Mouse (Mus musculus): ENCODE results near the gene T. TPM values are rescaled to one million over a fixed set of nuclear protein-coding genes. Genes with fewer than 3 reads are reported as not detected.

T gene
- polyA plus RNA-seq, 1 experiment from 2014 or later, result 0.25 TPM

DNA sequence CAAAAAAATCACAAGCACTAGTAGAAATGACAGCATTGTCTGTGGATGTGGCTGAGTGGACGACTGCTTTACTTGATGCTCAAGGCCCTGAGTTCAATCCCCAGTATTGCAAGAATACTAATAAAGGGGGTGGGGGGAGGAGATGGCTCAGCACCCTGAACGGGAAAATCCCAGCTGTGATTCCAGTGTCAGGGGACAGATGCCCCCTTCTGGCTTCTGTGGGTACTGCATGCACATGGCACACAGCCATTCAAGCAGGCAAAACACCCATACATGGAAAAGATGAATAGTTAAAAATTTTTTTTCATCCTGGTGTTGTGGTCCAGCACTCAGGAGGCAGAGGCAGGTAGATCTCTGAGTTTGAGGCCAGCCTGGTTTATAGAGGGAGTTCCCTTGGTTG lies 10.9 kb upstream of the T start:
- WGBS, result 44% methylated on average over 2 of the region's 2 CpGs
- Histone ChIP-seq H3K9ac (ENCODE audit: low read depth, low read length) (no peak overlapping the region), H3K36me3 (ENCODE audit: control insufficient read depth, insufficient read depth, low read length) (no peaks in the 10 kb centered on the region), H3K4me2 (ENCODE audit: low read length) (no peak overlapping the region), H3K4me3 (ENCODE audit: low read length) (no peak overlapping the region), H3K9me3 (ENCODE audit: control insufficient read depth, low read length) (no peaks in the 10 kb centered on the region), H3K27ac (ENCODE audit: low read depth, low read length) (no peak overlapping the region), H3K4me1 (ENCODE audit: control insufficient read depth, insufficient read depth, low read depth, low read length) (no peaks in the 10 kb centered on the region), H3K27me3 (replicated peaks; ENCODE audit: control insufficient read depth, insufficient read depth, low read length) (peaks cover 7% of the 10 kb centered on the region)
- ATAC-seq, result no peak

DNA sequence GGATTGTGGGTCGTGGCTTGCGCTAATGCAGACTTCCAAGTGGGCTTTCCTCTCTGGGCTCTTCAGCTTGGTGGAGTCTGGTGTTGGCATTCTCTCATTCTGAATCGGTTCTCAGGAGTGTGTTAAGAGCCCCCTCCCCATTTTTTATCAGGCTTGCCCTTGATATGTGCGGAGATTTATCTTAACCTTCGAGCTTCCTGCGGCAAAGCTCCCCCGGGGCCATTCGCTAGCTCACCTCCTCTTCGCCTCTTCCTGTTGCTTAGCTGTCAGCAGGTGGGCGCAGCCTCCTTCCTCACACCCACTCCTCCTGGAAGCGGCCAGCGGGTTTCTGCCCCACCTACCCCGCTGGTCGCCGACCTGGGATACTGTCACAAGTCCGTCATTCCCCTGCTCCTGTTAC lies 4.8 kb upstream of the T start:
- Histone ChIP-seq H3K4me1 (ENCODE audit: control insufficient read depth, insufficient read depth, low read depth, low read length) (peaks cover 18% of the 10 kb centered on the region), H3K27ac (ENCODE audit: low read depth, low read length) (no peak overlapping the region), H3K27me3 (replicated peaks; ENCODE audit: control insufficient read depth, insufficient read depth, low read length) (peaks cover 62% of the 10 kb centered on the region), H3K36me3 (ENCODE audit: control insufficient read depth, insufficient read depth, low read length) (no peaks in the 10 kb centered on the region), H3K4me2 (ENCODE audit: low read length) (no peak overlapping the region), H3K9ac (ENCODE audit: low read depth, low read length) (no peak overlapping the region), H3K4me3 (ENCODE audit: low read length) (0 out of 2 replicates have a peak overlapping the region, but pooled peaks have one; percentile 3), H3K9me3 (ENCODE audit: control insufficient read depth, low read length) (no peaks in the 10 kb centered on the region)
- no peak for ATAC-seq
- WGBS, result 2% methylated on average over 16 of the region's 16 CpGs

DNA sequence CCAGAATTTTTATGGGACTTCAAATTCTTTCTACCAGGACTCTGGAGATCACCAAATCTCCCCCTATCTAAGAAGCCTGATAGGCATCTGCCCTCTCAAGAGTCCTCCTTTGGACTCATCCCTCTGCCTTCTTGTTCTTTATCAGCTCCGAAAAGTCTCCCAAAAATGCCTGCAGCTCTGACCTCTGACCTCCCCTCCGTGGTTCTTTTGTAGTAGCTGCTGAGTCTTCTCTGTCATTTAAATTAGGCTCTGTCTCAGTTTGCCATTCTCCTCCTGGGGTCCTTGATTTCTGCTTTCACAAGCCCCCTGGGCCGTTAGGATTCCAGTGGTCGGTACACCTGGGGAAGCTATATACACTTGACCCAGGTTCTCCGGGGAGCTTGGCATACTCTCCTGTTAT lies 4.3 kb upstream of the T start:
- ATAC-seq, result no peak
- H3K4me3 ChIP-seq (ENCODE audit: low read length), result no peak overlapping the region

DNA sequence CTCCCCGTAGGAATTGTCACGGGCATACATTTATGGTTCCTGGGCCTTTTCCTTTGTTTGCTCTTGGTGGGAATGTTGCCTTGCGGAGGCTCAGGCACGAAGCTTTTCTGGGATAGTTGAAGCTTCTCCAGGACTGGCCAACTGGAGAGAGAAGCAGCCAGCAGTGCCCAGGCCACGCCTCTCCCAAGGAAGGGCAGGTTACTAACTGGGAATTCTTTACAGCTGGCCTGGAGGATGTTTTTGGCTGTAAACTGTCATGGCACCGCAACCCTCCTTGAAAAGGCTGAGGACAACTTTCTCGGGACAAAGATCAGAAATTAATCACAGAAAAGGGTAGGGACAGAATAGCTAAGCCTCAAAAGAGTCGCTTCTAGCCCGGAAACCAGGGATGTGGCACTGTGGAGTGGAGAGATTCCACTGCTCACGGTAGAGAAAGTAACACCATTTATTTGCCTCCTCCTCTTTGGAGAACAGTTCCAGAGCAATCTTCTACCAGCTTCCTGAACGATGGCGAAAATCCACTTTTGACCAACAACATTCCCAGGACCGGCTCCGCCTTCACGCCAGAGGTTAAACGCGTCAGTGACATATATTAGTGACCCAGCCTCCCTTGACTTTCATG lies 1.9 kb upstream of the T start:
- H3K36me3 ChIP-seq (ENCODE audit: control insufficient read depth, insufficient read depth, low read length), result no peaks in the 10 kb centered on the region
- peaks cover 19% of the 10 kb centered on the region for H3K4me1 ChIP-seq (ENCODE audit: control insufficient read depth, insufficient read depth, low read depth, low read length)
- H3K4me3 ChIP-seq (ENCODE audit: low read length), result no peak overlapping the region
- H3K27me3 ChIP-seq (replicated peaks; ENCODE audit: control insufficient read depth, insufficient read depth, low read length), result peaks cover 82% of the 10 kb centered on the region
- no peak overlapping the region for H3K4me2 ChIP-seq (ENCODE audit: low read length)
- ATAC-seq, result no peak
- H3K9me3 ChIP-seq (ENCODE audit: control insufficient read depth, low read length), result no peaks in the 10 kb centered on the region
- H3K27ac ChIP-seq (ENCODE audit: low read depth, low read length), result no peak overlapping the region
- no peak overlapping the region for H3K9ac ChIP-seq (ENCODE audit: low read depth, low read length)
- WGBS, result 2% methylated on average over 17 of the region's 17 CpGs

More for the DNA sequence above, 4.3 kb upstream of the T start:
- H3K4me2 ChIP-seq (ENCODE audit: low read length), result no peak overlapping the region
- no peaks in the 10 kb centered on the region for H3K9me3 ChIP-seq (ENCODE audit: control insufficient read depth, low read length)
- no peak overlapping the region for H3K27ac ChIP-seq (ENCODE audit: low read depth, low read length)
- peaks cover 65% of the 10 kb centered on the region for H3K27me3 ChIP-seq (replicated peaks; ENCODE audit: control insufficient read depth, insufficient read depth, low read length)
- peaks cover 19% of the 10 kb centered on the region for H3K4me1 ChIP-seq (ENCODE audit: control insufficient read depth, insufficient read depth, low read depth, low read length)
- under 1% methylated on average over 5 of the region's 5 CpGs for WGBS
- H3K36me3 ChIP-seq (ENCODE audit: control insufficient read depth, insufficient read depth, low read length), result no peaks in the 10 kb centered on the region
- H3K9ac ChIP-seq (ENCODE audit: low read depth, low read length), result no peak overlapping the region

DNA sequence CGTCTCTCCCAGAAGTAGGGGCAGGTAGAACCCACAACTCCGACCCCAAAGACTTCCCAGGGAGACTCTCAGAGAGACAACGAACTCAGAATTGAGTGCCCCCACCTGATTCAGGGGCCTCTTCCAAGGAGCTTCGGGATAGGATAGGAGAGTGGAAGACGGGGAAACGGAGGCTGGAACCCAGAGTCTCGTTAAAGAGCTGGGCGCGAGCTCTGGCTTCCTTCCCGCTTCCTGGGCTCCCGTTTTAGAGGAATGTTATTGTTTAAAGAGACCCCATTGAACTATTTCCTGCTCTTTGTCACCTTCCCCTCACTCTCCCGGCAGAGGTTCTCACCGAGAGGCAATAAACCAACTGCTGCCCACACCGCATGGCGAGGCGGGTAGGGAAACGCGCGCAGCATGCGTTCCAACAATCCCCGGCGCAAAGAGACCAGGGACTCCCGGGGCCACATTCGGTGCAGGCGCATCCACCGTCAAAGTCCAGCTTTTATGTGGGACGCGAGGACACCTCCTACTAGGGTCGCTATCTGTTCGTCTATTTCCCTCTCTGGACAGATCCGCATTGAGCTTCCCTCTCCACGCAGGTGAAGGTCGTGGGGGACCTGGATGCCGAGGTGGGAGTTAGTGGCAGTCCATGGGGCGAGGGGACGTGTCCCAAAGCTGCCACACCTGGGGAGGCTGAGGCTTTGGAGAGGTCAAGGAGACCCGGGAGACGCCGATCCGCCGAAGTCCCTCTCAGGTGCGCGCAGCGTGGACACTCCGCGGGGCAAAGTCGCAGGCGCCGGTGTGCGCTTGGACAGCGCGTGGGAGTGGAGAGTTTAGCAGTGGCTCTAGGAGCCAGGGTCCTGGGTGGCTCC lies 874 bp upstream of the T start:
- Histone ChIP-seq H3K4me1 (ENCODE audit: control insufficient read depth, insufficient read depth, low read depth, low read length) (peaks cover 19% of the 10 kb centered on the region), H3K27ac (ENCODE audit: low read depth, low read length) (no peak overlapping the region), H3K4me3 (ENCODE audit: low read length) (peak overlapping the region; percentile 28), H3K9ac (ENCODE audit: low read depth, low read length) (no peak overlapping the region; the same call in 1 of the 2 replicates), H3K27me3 (replicated peaks; ENCODE audit: control insufficient read depth, insufficient read depth, low read length) (peaks cover 85% of the 10 kb centered on the region), H3K4me2 (ENCODE audit: low read length) (peak overlapping the region; percentile 50), H3K9me3 (ENCODE audit: control insufficient read depth, low read length) (no peaks in the 10 kb centered on the region), H3K36me3 (ENCODE audit: control insufficient read depth, insufficient read depth, low read length) (no peaks in the 10 kb centered on the region)
- no peak for ATAC-seq
- 2% methylated on average over 52 of the region's 52 CpGs for WGBS

DNA sequence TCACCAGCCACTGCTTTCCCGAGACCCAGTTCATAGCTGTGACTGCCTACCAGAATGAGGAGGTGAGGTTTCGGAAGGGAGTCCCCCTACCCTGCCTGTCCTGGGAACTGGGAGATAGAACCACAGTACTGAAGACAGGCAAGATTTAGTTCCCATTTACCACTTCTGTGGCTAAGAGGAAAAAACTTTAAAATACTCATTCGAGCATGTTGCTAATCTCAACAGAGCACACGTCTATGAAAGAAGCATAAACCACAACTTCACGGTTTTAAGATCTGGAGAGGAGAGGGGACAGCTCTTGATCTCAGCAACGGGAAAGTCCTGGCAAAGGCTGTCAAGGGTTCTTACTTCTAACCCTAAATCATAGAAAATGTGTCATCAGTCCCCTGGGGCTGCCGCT lies 2.0 kb downstream of the T start:
- H3K9me3 ChIP-seq (ENCODE audit: control insufficient read depth, low read length), result no peaks in the 10 kb centered on the region
- no peak overlapping the region for H3K27ac ChIP-seq (ENCODE audit: low read depth, low read length)
- no peak overlapping the region for H3K4me2 ChIP-seq (ENCODE audit: low read length)
- peaks cover 15% of the 10 kb centered on the region for H3K4me1 ChIP-seq (ENCODE audit: control insufficient read depth, insufficient read depth, low read depth, low read length)
- no peak for ATAC-seq
- H3K9ac ChIP-seq (ENCODE audit: low read depth, low read length), result no peak overlapping the region
- peaks cover 72% of the 10 kb centered on the region for H3K27me3 ChIP-seq (replicated peaks; ENCODE audit: control insufficient read depth, insufficient read depth, low read length)
- no peak overlapping the region for H3K4me3 ChIP-seq (ENCODE audit: low read length)
- H3K36me3 ChIP-seq (ENCODE audit: control insufficient read depth, insufficient read depth, low read length), result no peaks in the 10 kb centered on the region
- 23% methylated on average over 7 of the region's 7 CpGs for WGBS

DNA sequence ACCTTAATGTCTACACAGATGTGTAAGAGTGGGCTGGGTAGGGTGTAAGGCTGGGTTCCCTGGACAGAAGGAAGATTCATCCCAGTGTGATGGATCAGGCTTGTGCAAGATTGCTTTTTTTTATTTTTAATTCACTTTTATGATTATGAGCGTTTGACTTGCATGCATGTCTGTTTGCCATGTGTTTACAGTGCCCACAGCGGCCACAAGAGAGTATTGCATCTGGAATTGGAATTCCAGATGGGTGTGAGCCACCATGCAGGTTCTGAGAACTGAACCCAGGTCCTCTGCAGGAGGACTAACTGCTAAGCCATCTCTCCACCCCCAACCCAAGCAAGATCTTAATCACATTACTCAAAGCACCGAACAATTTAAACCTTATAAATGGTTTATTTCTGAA lies 9.8 kb downstream of the T start:
- no peaks in the 10 kb centered on the region for H3K9me3 ChIP-seq (ENCODE audit: control insufficient read depth, low read length)
- no peak overlapping the region for H3K4me2 ChIP-seq (ENCODE audit: low read length)
- H3K4me1 ChIP-seq (ENCODE audit: control insufficient read depth, insufficient read depth, low read depth, low read length), result no peaks in the 10 kb centered on the region
- no peak overlapping the region for H3K27ac ChIP-seq (ENCODE audit: low read depth, low read length)
- WGBS, result 54% methylated on average over 3 of the region's 3 CpGs
- H3K9ac ChIP-seq (ENCODE audit: low read depth, low read length), result no peak overlapping the region
- H3K36me3 ChIP-seq (ENCODE audit: control insufficient read depth, insufficient read depth, low read length), result no peaks in the 10 kb centered on the region
- no peak overlapping the region for H3K4me3 ChIP-seq (ENCODE audit: low read length)
- no peak for ATAC-seq
- H3K27me3 ChIP-seq (replicated peaks; ENCODE audit: control insufficient read depth, insufficient read depth, low read length), result peaks cover 4% of the 10 kb centered on the region

DNA sequence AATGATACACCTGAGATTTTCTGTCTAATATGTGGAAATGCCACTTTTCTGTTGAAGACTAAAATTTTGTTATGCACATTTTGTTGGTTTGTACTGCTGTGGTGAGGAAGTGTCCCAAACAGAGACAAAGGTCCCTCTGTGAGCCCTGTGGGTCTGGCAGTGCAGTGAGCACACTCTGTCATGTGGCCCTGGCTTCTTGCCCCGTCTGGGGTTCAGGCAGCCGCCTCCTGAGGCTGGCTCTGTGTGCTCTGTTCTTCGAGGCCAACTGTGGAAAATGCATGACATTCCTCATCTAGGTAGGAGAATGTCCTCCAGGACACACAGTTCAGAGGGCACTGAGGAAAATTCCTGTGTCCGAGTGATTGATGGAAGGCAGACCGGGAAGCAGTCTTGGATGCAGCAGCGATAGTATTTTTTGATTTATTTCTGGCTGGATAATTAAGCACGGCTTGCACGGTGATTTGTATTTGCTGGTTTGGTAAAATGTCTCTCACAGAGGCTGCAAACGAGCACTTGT lies 13.5 kb downstream of the T start:
- Histone ChIP-seq H3K36me3 (ENCODE audit: control insufficient read depth, insufficient read depth, low read length) (no peaks in the 10 kb centered on the region), H3K4me3 (ENCODE audit: low read length) (no peak overlapping the region), H3K27me3 (replicated peaks; ENCODE audit: control insufficient read depth, insufficient read depth, low read length) (no peaks in the 10 kb centered on the region), H3K27ac (ENCODE audit: low read depth, low read length) (no peak overlapping the region), H3K9ac (ENCODE audit: low read depth, low read length) (no peak overlapping the region), H3K9me3 (ENCODE audit: control insufficient read depth, low read length) (no peaks in the 10 kb centered on the region), H3K4me2 (ENCODE audit: low read length) (no peak overlapping the region), H3K4me1 (ENCODE audit: control insufficient read depth, insufficient read depth, low read depth, low read length) (no peaks in the 10 kb centered on the region)
- no peak for ATAC-seq
- 24% methylated on average over 9 of the region's 9 CpGs for WGBS

DNA sequence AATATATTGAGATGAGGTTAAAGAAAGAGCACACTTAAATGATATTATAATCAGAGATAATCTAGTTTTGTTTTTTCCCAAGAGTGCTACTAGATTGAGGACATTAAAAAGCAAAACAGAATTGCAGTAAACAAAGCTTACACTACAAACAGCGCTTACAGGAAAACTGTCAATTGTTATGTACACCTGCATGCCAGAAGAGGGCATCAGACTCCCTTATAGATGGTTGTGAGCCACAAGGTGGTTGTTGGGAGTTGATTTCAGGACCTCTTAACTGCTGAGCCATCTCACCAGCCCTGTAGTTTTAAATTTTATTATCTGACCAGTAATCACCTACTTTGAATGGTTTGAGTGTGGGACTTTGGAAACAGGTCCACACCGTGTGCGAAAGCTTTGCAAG lies 14.1 kb downstream of the T start:
- no peaks in the 10 kb centered on the region for H3K4me1 ChIP-seq (ENCODE audit: control insufficient read depth, insufficient read depth, low read depth, low read length)
- no peaks in the 10 kb centered on the region for H3K36me3 ChIP-seq (ENCODE audit: control insufficient read depth, insufficient read depth, low read length)
- no peak overlapping the region for H3K4me3 ChIP-seq (ENCODE audit: low read length)
- H3K4me2 ChIP-seq (ENCODE audit: low read length), result no peak overlapping the region
- WGBS, result 79% methylated on average over 3 of the region's 3 CpGs
- ATAC-seq, result no peak
- no peak overlapping the region for H3K9ac ChIP-seq (ENCODE audit: low read depth, low read length)
- H3K27ac ChIP-seq (ENCODE audit: low read depth, low read length), result no peak overlapping the region
- H3K9me3 ChIP-seq (ENCODE audit: control insufficient read depth, low read length), result no peaks in the 10 kb centered on the region
- no peaks in the 10 kb centered on the region for H3K27me3 ChIP-seq (replicated peaks; ENCODE audit: control insufficient read depth, insufficient read depth, low read length)

Data from hindbrain, embryonic 16.5 days (tissue).